In the genomic region with DNA sequence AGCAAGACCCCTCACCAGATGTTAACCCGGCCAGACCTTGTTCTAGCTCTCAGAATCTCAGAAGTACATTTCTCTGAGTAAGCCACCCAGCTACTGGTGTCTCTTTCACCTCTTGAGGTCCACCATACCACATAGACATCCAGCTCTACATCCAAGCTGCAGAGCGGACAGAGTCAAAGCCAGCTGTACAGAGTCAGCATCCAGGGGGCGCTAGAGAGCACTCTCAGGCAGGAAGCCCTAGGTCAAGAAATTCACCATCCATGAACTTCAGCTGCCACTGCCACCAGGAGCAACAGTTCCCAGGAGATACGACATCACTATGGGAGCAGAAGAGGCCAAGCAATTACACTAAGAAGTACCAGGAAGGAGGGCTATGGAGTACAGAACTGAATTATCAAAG, we compare ENCODE assay signal across 9 mouse cellular contexts.
DNase-seq lines count a peak whose midpoint lies in the region; ATAC-seq and TF ChIP-seq lines count a peak whose summit lies in the region.
"Had no signal": no experiment of that assay in that cellular context is flagged by ENCODE, and none has a peak within 500 bp of the region (broad histone marks: within the 10 kb centered on the region; RNA-seq: fewer than 3 reads in every experiment).

No protein-coding gene starts in this region.

- peak; percentile 61 for DNase-seq in intestine, embryonic 14.5 days (ENCODE audit: low spot score)
- DNase-seq in A20 (ENCODE audit: low read depth, low spot score) (peak; percentile 60), G1E (ENCODE audit: low spot score) (peak; percentile 8)
- peak; percentile 59 for DNase-seq in embryo, embryonic 10 days (ENCODE audit: low spot score)
- DNase-seq in liver, adult 2 months (ENCODE audit: extremely low read depth, low read depth, low spot score), result peak; percentile 29
- peak; percentile 33 to 79 for DNase-seq in spleen, postnatal 4 days (ENCODE audit: low spot score in 2 of 2)

- H3K4me3 ChIP-seq in intestine, embryonic 14.5 days (ENCODE audit: low read depth, low read length), result no peak overlapping the region
- H3K4me3 ChIP-seq in intestine, embryonic 16.5 days (ENCODE audit: low read length), result no peak overlapping the region
- no peak overlapping the region for H3K4me3 ChIP-seq in G1E (ENCODE audit: low read depth, low read length)
- H3K4me3 ChIP-seq in liver, adult 2 months (ENCODE audit: insufficient read depth, low read depth, low read length), result no peak overlapping the region
- no peak overlapping the region for H3K4me3 ChIP-seq in hindbrain, embryonic 13.5 days

- no peak overlapping the region for H3K27ac ChIP-seq in intestine, embryonic 14.5 days (ENCODE audit: low read depth)
- no peak overlapping the region for H3K27ac ChIP-seq in intestine, embryonic 16.5 days (ENCODE audit: low read length)
- H3K27ac ChIP-seq in liver, adult 2 months (replicated peaks; ENCODE audit: insufficient read depth, low read depth, low read length), result no peak overlapping the region
- no peak overlapping the region for H3K27ac ChIP-seq in hindbrain, embryonic 13.5 days
- H3K27ac ChIP-seq: macrophage had no signal

- no peak overlapping the region for H3K4me2 ChIP-seq in intestine, embryonic 14.5 days (ENCODE audit: low read length)
- H3K4me2 ChIP-seq in intestine, embryonic 16.5 days (ENCODE audit: low read depth, low read length), result no peak overlapping the region
- H3K4me2 ChIP-seq in hindbrain, embryonic 13.5 days, result no peak overlapping the region

- H3K4me1 ChIP-seq in intestine, embryonic 14.5 days (replicated peaks; ENCODE audit: control insufficient read depth, insufficient read depth, low read length), result no peaks in the 10 kb centered on the region
- no peaks in the 10 kb centered on the region for H3K4me1 ChIP-seq in intestine, embryonic 16.5 days (ENCODE audit: control insufficient read depth, insufficient read depth, low read length)
- no peaks in the 10 kb centered on the region for H3K4me1 ChIP-seq in G1E (ENCODE audit: insufficient read depth, low read depth, low read length)
- H3K4me1 ChIP-seq in liver, adult 2 months (ENCODE audit: control insufficient read depth, insufficient read depth, low read length), result no peaks in the 10 kb centered on the region
- peaks cover 12% of the 10 kb centered on the region for H3K4me1 ChIP-seq in hindbrain, embryonic 13.5 days (replicated peaks)

- H3K79me2 ChIP-seq in liver, adult 2 months (ENCODE audit: control insufficient read depth, insufficient read depth, low read length), result no peaks in the 10 kb centered on the region

- 58% methylated on average over 4 of the region's 4 CpGs for WGBS in intestine, embryonic 14.5 days
- 55% methylated on average over 4 of the region's 4 CpGs for WGBS in intestine, embryonic 16.5 days
- WGBS in liver, adult 2 months, result 51% methylated on average over 4 of the region's 4 CpGs
- 53% methylated on average over 4 of the region's 4 CpGs for WGBS in hindbrain, embryonic 13.5 days

- no peak overlapping the region for H3K9ac ChIP-seq in intestine, embryonic 14.5 days (ENCODE audit: low read length)
- H3K9ac ChIP-seq in intestine, embryonic 16.5 days (ENCODE audit: low read depth, low read length), result no peak overlapping the region
- H3K9ac ChIP-seq in liver, adult 2 months (ENCODE audit: low read depth, low read length), result no peak overlapping the region
- no peak overlapping the region for H3K9ac ChIP-seq in hindbrain, embryonic 13.5 days

- no peaks in the 10 kb centered on the region for H3K9me3 ChIP-seq in intestine, embryonic 14.5 days (ENCODE audit: control insufficient read depth, low read length)
- H3K9me3 ChIP-seq in intestine, embryonic 16.5 days (ENCODE audit: control insufficient read depth, low read length), result no peaks in the 10 kb centered on the region
- no peaks in the 10 kb centered on the region for H3K9me3 ChIP-seq in G1E (replicated peaks)
- no peaks in the 10 kb centered on the region for H3K9me3 ChIP-seq in hindbrain, embryonic 13.5 days

- TF ChIP-seq CTCF in G1E (IDR thresholded peaks at IDR 0.05; ENCODE audit: low read depth, low read length), result peak; percentile 89
- TF ChIP-seq CTCF in liver, adult 2 months (IDR thresholded peaks at IDR 0.05; ENCODE audit: low read depth, low read length), result peak; percentile 86

- ATAC-seq in intestine, embryonic 14.5 days (replicated peaks; ENCODE audit: low FRiP score, low TSS enrichment, low read depth), result no peak
- ATAC-seq in intestine, embryonic 16.5 days, result no peak
- ATAC-seq in G1E (ENCODE audit: extremely low read depth, insufficient number of reproducible peaks, low FRiP score, poor library complexity, severe bottlenecking), result no peak
- no peak for ATAC-seq in hindbrain, embryonic 13.5 days (ENCODE audit: low FRiP score)

- no peak for TF ChIP-seq POLR2A in liver, adult 2 months (IDR thresholded peaks at IDR 0.05; ENCODE audit: extremely low read depth, insufficient read depth, low read length)

- no peaks in the 10 kb centered on the region for H3K36me3 ChIP-seq in intestine, embryonic 14.5 days (ENCODE audit: control insufficient read depth, insufficient read depth, low read length)
- no peaks in the 10 kb centered on the region for H3K36me3 ChIP-seq in intestine, embryonic 16.5 days (ENCODE audit: control insufficient read depth, insufficient read depth, low read length)
- no peaks in the 10 kb centered on the region for H3K36me3 ChIP-seq in G1E (replicated peaks)
- no peaks in the 10 kb centered on the region for H3K36me3 ChIP-seq in liver, adult 2 months (ENCODE audit: control insufficient read depth, insufficient read depth, low read length)
- no peaks in the 10 kb centered on the region for H3K36me3 ChIP-seq in hindbrain, embryonic 13.5 days

- no peaks in the 10 kb centered on the region for H3K27me3 ChIP-seq in intestine, embryonic 14.5 days (replicated peaks; ENCODE audit: control insufficient read depth, insufficient read depth, low read length)
- no peaks in the 10 kb centered on the region for H3K27me3 ChIP-seq in intestine, embryonic 16.5 days (replicated peaks; ENCODE audit: control insufficient read depth, insufficient read depth, low read length)
- no peaks in the 10 kb centered on the region for H3K27me3 ChIP-seq in G1E (ENCODE audit: insufficient read depth, low read length)
- no peaks in the 10 kb centered on the region for H3K27me3 ChIP-seq in liver, adult 2 months (ENCODE audit: control insufficient read depth, insufficient read depth, low read length)
- H3K27me3 ChIP-seq in hindbrain, embryonic 13.5 days, result no peaks in the 10 kb centered on the region

Comparison
In these comparisons a context has a peak if more than half of its experiments do, and no peak if none do; other contexts are left out.
1. DNase-seq: peak in every context shown above with its lines; median percentile 61 in intestine, embryonic 14.5 days; 60 in A20; 59 in embryo, embryonic 10 days; 56 in spleen, postnatal 4 days; 29 in liver, adult 2 months; 8 in G1E.